Mouse (Mus musculus): ENCODE measurements at regions not wholly inside any gene's neighbourhood (a gene's known extent, or its start where the extent isn't known, plus 50 kb on each side); places are given as distances from the start of the nearest gene placed in this dataset.

- ATAC-seq (ENCODE audit: insufficient number of reproducible peaks, low FRiP score, low TSS enrichment): no peak
Observed at GRCm38 (mm10) chr12:27848141-27848540, 505.8 kb upstream of the Sox11 start.

- no peak for ATAC-seq (ENCODE audit: insufficient number of reproducible peaks, low FRiP score, low TSS enrichment)
Observed at GRCm38 (mm10) chr12:27847397-27847796, 505.0 kb upstream of the Sox11 start.

GRCm38 (mm10) chr12:27844958-27845357 is 502.6 kb upstream of the Sox11 start:
- ATAC-seq (ENCODE audit: insufficient number of reproducible peaks, low FRiP score, low TSS enrichment): no peak

GRCm38 (mm10) chr12:27838955-27839354 is 496.6 kb upstream of the Sox11 start:
- no peak for ATAC-seq (ENCODE audit: insufficient number of reproducible peaks, low FRiP score, low TSS enrichment)

GRCm38 (mm10) chr12:27838384-27838783 is 496.0 kb upstream of the Sox11 start:
- ATAC-seq (ENCODE audit: insufficient number of reproducible peaks, low FRiP score, low TSS enrichment): no peak

- no peak for ATAC-seq (ENCODE audit: insufficient number of reproducible peaks, low FRiP score, low TSS enrichment)
Observed at GRCm38 (mm10) chr12:27826208-27826607, 483.8 kb upstream of the Sox11 start.

GRCm38 (mm10) chr12:27823392-27823791 is 481.0 kb upstream of the Sox11 start:
- ATAC-seq (ENCODE audit: insufficient number of reproducible peaks, low FRiP score, low TSS enrichment): no peak

GRCm38 (mm10) chr12:27796642-27797041 is 454.3 kb upstream of the Sox11 start:
- no peak for ATAC-seq (ENCODE audit: insufficient number of reproducible peaks, low FRiP score, low TSS enrichment)

GRCm38 (mm10) chr12:27786716-27787291 is 444.4 kb upstream of the Sox11 start:
- ATAC-seq (ENCODE audit: insufficient number of reproducible peaks, low FRiP score, low TSS enrichment): no peak

- no peak for ATAC-seq (ENCODE audit: insufficient number of reproducible peaks, low FRiP score, low TSS enrichment)
Observed at GRCm38 (mm10) chr12:27780801-27781200, 438.4 kb upstream of the Sox11 start.

GRCm38 (mm10) chr12:27765948-27766347 is 423.6 kb upstream of the Sox11 start:
- no peak for ATAC-seq (ENCODE audit: insufficient number of reproducible peaks, low FRiP score, low TSS enrichment)

- no peak for ATAC-seq (ENCODE audit: insufficient number of reproducible peaks, low FRiP score, low TSS enrichment)
Observed at GRCm38 (mm10) chr12:27759016-27759415, 416.6 kb upstream of the Sox11 start.

GRCm38 (mm10) chr12:27757641-27758040 is 415.3 kb upstream of the Sox11 start:
- ATAC-seq (ENCODE audit: insufficient number of reproducible peaks, low FRiP score, low TSS enrichment): no peak

GRCm38 (mm10) chr12:27724619-27725200 is 382.3 kb upstream of the Sox11 start:
- ATAC-seq (ENCODE audit: insufficient number of reproducible peaks, low FRiP score, low TSS enrichment): no peak

GRCm38 (mm10) chr12:27680459-27680858 is 338.1 kb upstream of the Sox11 start:
- no peak for ATAC-seq (ENCODE audit: insufficient number of reproducible peaks, low FRiP score, low TSS enrichment)

GRCm38 (mm10) chr12:27673404-27673803 is 331.0 kb upstream of the Sox11 start:
- no peak for ATAC-seq (ENCODE audit: insufficient number of reproducible peaks, low FRiP score, low TSS enrichment)

GRCm38 (mm10) chr12:27670650-27671084 is 328.3 kb upstream of the Sox11 start:
- ATAC-seq (ENCODE audit: insufficient number of reproducible peaks, low FRiP score, low TSS enrichment): no peak

GRCm38 (mm10) chr12:27670190-27670589 is 327.8 kb upstream of the Sox11 start:
- ATAC-seq (ENCODE audit: insufficient number of reproducible peaks, low FRiP score, low TSS enrichment): no peak

GRCm38 (mm10) chr12:27669542-27669941 is 327.2 kb upstream of the Sox11 start:
- no peak for ATAC-seq (ENCODE audit: insufficient number of reproducible peaks, low FRiP score, low TSS enrichment)

GRCm38 (mm10) chr12:27666456-27666855 is 324.1 kb upstream of the Sox11 start:
- no peak for ATAC-seq (ENCODE audit: insufficient number of reproducible peaks, low FRiP score, low TSS enrichment)

- ATAC-seq (ENCODE audit: insufficient number of reproducible peaks, low FRiP score, low TSS enrichment): no peak
Observed at GRCm38 (mm10) chr12:27663126-27663525, 320.8 kb upstream of the Sox11 start.

GRCm38 (mm10) chr12:27662723-27663122 is 320.3 kb upstream of the Sox11 start:
- no peak for ATAC-seq (ENCODE audit: insufficient number of reproducible peaks, low FRiP score, low TSS enrichment)

Measured in cerebellum, adult (tissue).